In the genomic region with DNA sequence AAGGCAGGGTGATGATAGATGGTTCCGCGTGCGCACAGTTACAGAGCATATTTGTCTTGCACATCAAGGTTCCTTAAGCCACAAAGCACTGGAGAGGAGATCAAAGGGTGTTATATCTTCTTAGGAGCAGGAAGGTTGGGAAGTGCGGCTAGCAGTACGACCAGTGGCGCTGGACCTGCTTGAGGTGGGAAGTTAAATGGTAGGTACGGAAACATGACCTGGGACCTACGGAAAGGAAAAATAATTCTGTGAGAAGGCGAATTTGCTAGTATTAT, we compare ENCODE assay signal across 8 mouse cellular contexts.
DNase-seq lines count a peak whose midpoint lies in the region; TF ChIP-seq lines count a peak whose summit lies in the region.

No protein-coding gene starts in this region.

- H3K36me3 ChIP-seq in ES-E14 (ENCODE audit: control insufficient read depth, insufficient read depth, low read length, poor library complexity, severe bottlenecking): no peaks in the 10 kb centered on the region
- no peaks in the 10 kb centered on the region for H3K36me3 ChIP-seq in hindbrain, embryonic 10.5 days
- no peaks in the 10 kb centered on the region for H3K36me3 ChIP-seq in macrophage (ENCODE audit: inconsistent target)

- TF ChIP-seq CTCF in gastrocnemius, adult 2 months (IDR thresholded peaks at IDR 0.05): no peak

- intact Hi-C loops in gastrocnemius, adult 2 months (cut with DNase I): loop anchor here (10.0 kb wide), 1 partner anchor 634 kb away; no protein-coding TSS in a partner anchor
- intact Hi-C loops in gastrocnemius, postnatal 14 days (cut with DNase I; ENCODE audit: low total_unique reads): loop anchor here (10.0 kb wide), 1 partner anchor 634 kb away; no protein-coding TSS in a partner anchor

- H3K79me2 ChIP-seq in macrophage (ENCODE audit: inconsistent target): no peaks in the 10 kb centered on the region

- H3K4me1 ChIP-seq in ES-E14 (ENCODE audit: control insufficient read depth in 2 of 2, insufficient read depth in 2 of 2, low read length in 2 of 2, poor library complexity in 1 of 2): peaks cover 0 to 2% of the 10 kb centered on the region in 2 experiments; a peak in 1 of 4 replicates
- H3K4me1 ChIP-seq in hindbrain, embryonic 10.5 days (replicated peaks): peaks cover 55% of the 10 kb centered on the region

- H3K9ac ChIP-seq in ES-E14 (ENCODE audit: insufficient read depth, low read depth, low read length, poor library complexity, severe bottlenecking): no peak overlapping the region

- peak overlapping the region; percentile 67 for H3K4me3 ChIP-seq in gastrocnemius, adult 2 months
- H3K4me3 ChIP-seq in ES-E14 (ENCODE audit: insufficient read depth in 1 of 2, low read depth in 1 of 2, low read length in 2 of 2, poor library complexity in 1 of 2, severe bottlenecking in 1 of 2) (peak overlapping the region; percentile 63 to 72; a peak in 3 of 4 replicates), macrophage (ENCODE audit: inconsistent target) (peak overlapping the region; percentile 12)
- H3K4me3 ChIP-seq in hindbrain, embryonic 10.5 days: peak overlapping the region; percentile 56

- H3K9me3 ChIP-seq in ES-E14 (ENCODE audit: control insufficient read depth, insufficient read depth, low read depth, low read length): no peaks in the 10 kb centered on the region
- H3K9me3 ChIP-seq in hindbrain, embryonic 10.5 days: no peaks in the 10 kb centered on the region

- WGBS in hindbrain, embryonic 10.5 days: under 1% methylated on average over 9 of the region's 9 CpGs
- 1% methylated on average over 9 of the region's 9 CpGs for WGBS in macrophage (ENCODE audit: missing documents)

- DNase-seq in gastrocnemius, adult 2 months: no peak
- no peak for DNase-seq in gastrocnemius, adult 8-10 months (ENCODE audit: low spot score in 2 of 2)
- no peak for DNase-seq in ES-E14 (ENCODE audit: low read depth, low spot score)
- no peak for DNase-seq in hindbrain, embryonic 10.5 days (ENCODE audit: low spot score)
- no peak for DNase-seq in layer of hippocampus, postnatal 14 days (ENCODE audit: low spot score in 2 of 2)
- no peak for DNase-seq in gastrocnemius, postnatal 14 days
- DNase-seq in layer of hippocampus, adult 18-20 months (ENCODE audit: low spot score in 2 of 2): no peak

- H3K27me3 ChIP-seq in hindbrain, embryonic 10.5 days (ENCODE audit: insufficient read depth, poor library complexity, severe bottlenecking): peaks cover 59% of the 10 kb centered on the region

- H3K27ac ChIP-seq in gastrocnemius, adult 2 months: no peak overlapping the region
- H3K27ac ChIP-seq in ES-E14 (ENCODE audit: insufficient read depth, low read depth, low read length, poor library complexity, severe bottlenecking) (no peak overlapping the region), macrophage (no peak overlapping the region)
- H3K27ac ChIP-seq in hindbrain, embryonic 10.5 days: peak overlapping the region; percentile 93

- in situ Hi-C loops in ES-E14 (cut with MboI; ENCODE audit: low sequenced_read_pairs in 2 of 2, unreplicated experiment in 2 of 2): loop anchor here (5.0 to 10.0 kb wide), 2 partner anchors 614 to 631 kb away; no protein-coding TSS in a partner anchor

TF ChIP-seq in ES-E14, 5 proteins besides CTCF, POLR2A, EP300 and RAD21:
- TF ChIP-seq HCFC1 (IDR thresholded peaks at IDR 0.05; ENCODE audit: borderline replicate concordance, insufficient read depth, low read length) (no peak), MAFK (IDR thresholded peaks at IDR 0.05; ENCODE audit: insufficient read depth, low read depth, low read length) (no peak), ZNF384 (IDR thresholded peaks at IDR 0.05; ENCODE audit: low read depth, low read length) (no peak), CHD2 (IDR thresholded peaks at IDR 0.05; ENCODE audit: low read depth, low read length) (no peak), ZC3H11A (IDR thresholded peaks at IDR 0.05; ENCODE audit: borderline replicate concordance, low read depth, low read length) (no peak)

Comparison
In these comparisons a context has a peak if more than half of its experiments do, and no peak if none do; other contexts are left out.
1. H3K4me3 ChIP-seq: peak in every context shown above with its lines; median percentile 68 in ES-E14; 67 in gastrocnemius, adult 2 months; 56 in hindbrain, embryonic 10.5 days; 12 in macrophage.